Mouse (Mus musculus): Measurements from ENCODE around the gene Nt5dc3.

DNA sequence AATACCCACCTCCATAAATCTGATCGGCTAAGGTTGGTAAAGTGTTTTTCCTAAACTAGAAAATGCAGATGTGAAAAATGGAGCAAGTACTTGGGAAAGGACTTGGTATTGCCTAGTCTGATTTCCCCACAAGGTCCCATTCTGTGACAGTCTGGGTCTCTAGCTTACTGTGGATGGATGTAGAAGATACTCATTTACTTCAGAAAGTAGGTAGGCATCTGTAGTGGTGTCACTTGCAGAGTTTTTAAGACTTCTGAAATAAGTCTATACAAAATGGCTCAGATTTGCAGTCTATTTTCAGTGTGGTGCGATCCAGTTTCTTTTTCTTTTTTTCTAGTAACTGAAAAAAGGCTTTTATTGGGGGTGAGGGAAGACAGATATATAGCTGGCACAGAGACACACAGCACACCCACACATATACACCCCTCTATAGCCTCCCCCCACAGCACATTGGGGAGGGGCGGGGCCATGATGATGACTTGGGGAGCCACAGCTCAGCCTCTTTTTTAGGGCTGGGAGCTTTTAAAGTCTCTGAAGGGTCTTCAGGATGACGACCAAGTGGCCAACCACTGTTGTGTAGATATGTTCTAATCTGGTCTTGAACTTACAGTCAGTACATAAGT is 13.3 kb upstream of the Nt5dc3 start:
- TF ChIP-seq POLR2A (IDR thresholded peaks at IDR 0.05; ENCODE audit: low read depth, low read length) = no peak
- TF ChIP-seq CTCF (conservative IDR thresholded peaks at IDR 0.05; ENCODE audit: insufficient read depth, insufficient read length, low read depth, low read length) = no peak
